Mouse (Mus musculus) cortical plate, adult 2 months (tissue): ENCODE measurements around the gene Ddn. TPM values are rescaled to one million over a fixed set of nuclear protein-coding genes. Genes with fewer than 3 reads are reported as not detected.

Experiments
- H3K27ac ChIP-seq: fragments of 200-500 bp; 2 replicates; pipeline ENCODE4 v1.5.1; 2012; ENCODE audit warnings: low read length, control low read depth, inconsistent platforms; ENCODE audit not compliant: insufficient read depth
- H3K4me1 ChIP-seq: fragments of 200-500 bp; 2 replicates; pipeline ENCODE4 v1.6.1; 2011; ENCODE audit warnings: low read length; ENCODE audit not compliant: control insufficient read depth, insufficient read depth
- H3K4me3 ChIP-seq: fragments of 200-500 bp; 2 replicates; pipeline ENCODE4 v1.5.1; 2011; ENCODE audit warnings: mild to moderate bottlenecking, low read length, control low read depth; ENCODE audit not compliant: insufficient read depth
- CTCF ChIP-seq: fragments of 200-500 bp; IDR thresholded peaks from 2 replicates; pipeline ENCODE4 v1.5.1; 2011; ENCODE audit warnings: mild to moderate bottlenecking, control low read depth, low read length; ENCODE audit not compliant: insufficient read depth; ENCODE audit errors: extremely low read depth
- POLR2A ChIP-seq: fragments of 200-500 bp; IDR thresholded peaks from 2 replicates; pipeline ENCODE4 v1.6.1; 2011; ENCODE audit warnings: mild to moderate bottlenecking, low read length, control low read depth; ENCODE audit not compliant: insufficient read depth; ENCODE audit errors: extremely low read depth
- polyA plus RNA-seq: library from polyadenylated mRNA; depleted of rRNA; stranded (reverse); fragments of >200 nt; gene quantifications from 2 replicates; pipeline ENCODE4 v1.2.3, GENCODE M21; 2012

Ddn gene
- polyA plus RNA-seq, 1 experiment, result 723 TPM

DNA sequence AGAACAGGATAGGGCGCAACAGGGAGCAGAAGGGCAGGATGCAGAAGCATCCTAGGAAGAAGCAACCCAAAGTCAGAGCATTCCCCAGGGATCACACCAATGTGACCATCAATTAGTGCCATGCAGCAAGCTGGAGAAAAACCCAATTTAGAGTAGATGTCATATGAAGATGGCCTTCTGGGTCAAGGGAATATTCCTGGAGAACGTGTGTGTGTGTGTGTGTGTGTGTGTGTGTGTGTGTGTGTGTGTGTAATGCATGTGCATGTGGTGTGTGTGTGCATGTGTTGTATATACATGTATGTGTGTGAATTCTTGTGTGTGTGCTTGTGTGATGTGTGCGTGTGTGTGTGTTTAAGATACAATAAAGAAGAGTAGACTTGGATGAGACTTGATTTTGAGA, 10.4 kb downstream of the Ddn start:
- TF ChIP-seq CTCF (no peak), POLR2A (no peak)
- Histone ChIP-seq H3K4me1 (peaks cover 1% of the 10 kb centered on the region; the same call in 1 of the 2 replicates), H3K4me3 (no peak overlapping the region), H3K27ac (no peak overlapping the region)

DNA sequence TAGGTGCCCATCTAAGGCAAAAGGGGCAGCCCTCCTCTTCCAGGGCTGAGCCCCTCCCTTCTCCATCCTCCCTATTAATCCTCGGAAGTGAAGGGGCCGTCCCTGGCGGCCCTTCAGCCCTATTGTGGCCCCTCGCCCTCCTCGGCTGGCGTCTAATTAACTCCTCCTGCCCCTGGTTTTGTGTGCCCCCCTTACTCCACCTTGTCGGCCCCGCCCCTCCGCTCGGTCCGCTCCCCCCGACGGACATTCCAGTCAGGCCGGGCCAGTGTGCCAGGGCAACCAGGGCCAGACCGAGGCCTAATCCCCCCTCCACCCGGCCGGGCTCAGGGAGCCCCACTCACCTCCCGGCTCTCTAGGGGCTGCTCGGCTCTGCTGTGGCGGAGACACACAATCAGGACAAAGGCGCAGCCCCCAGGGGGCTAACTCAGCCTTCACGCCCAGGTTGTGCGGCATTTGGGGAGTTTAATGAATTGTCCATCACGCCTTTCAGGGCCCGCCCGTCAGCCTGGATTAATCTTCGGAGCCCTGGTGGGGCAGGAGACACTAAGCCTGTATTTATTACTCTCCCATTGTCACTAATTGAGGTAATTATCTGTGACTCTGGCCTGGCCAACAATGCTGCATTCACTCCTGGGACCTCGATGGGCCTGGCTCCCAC, 11.3 kb downstream of the Ddn start:
- Histone ChIP-seq H3K4me3 (no peak overlapping the region), H3K27ac (no peak overlapping the region), H3K4me1 (peaks cover 1% of the 10 kb centered on the region; the same call in 1 of the 2 replicates)
- TF ChIP-seq CTCF, result no peak
- TF ChIP-seq POLR2A, result no peak

DNA sequence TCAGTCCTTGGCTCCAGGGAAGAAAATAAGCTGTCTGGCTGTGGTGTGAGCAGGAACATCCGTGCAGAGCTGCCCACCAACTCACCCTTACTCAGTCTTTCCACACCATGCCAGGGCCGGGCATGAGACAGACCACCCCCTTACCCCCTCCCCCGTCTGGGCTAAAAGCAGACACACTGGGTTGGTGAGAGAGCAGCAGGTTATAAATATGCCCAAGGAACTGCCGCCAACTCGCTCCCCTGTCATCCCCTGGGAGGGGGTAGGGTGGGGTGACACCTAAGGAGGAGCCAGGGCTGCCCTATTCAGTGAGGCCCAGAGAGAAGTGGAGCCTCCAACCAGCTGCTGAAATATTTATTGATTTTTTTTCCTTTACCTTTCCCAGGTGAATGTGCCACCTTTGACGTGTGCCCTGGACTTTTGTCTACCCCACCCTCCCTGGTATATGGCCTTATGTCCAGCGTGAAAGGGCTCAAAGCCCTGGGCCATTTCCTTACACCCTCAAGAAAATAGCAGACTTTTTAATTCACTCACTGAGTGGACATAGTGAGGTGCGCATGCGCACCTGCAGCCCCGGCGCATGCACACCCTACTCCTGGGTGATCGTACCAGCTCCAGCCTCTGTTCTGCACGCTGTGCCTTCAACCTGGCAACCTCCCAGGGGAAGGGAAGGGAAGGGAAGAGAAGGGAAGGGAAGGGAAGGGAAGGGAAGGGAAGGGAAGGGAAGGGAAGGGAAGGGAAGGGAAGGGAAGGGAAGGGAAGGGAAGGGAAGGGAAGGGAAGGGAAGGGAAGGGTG, 12.3 kb downstream of the Ddn start:
- Histone ChIP-seq H3K4me3 (no peak overlapping the region), H3K4me1 (peaks cover 1% of the 10 kb centered on the region; the same call in 1 of the 2 replicates), H3K27ac (no peak overlapping the region)
- TF ChIP-seq CTCF (no peak), POLR2A (no peak)

DNA sequence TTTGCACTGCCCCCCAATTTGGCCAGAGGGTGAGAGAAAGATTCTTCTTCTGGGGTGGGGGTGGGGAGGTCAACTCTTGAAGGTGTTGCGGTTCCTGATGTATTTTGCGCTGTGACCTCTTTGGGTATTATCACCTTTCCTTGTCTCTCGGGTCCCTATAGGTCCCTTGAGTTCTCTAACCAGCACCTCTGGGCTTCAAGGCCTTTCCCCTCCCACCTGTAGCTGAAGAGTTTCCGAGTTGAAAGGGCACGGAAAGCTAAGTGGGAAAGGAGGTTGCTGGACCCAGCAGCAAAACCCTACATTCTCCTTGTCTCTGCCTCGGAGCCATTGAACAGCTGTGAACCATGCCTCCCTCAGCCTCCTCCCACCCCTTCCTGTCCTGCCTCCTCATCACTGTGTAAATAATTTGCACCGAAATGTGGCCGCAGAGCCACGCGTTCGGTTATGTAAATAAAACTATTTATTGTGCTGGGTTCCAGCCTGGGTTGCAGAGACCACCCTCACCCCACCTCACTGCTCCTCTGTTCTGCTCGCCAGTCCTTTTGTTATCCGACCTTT, 16.1 kb downstream of the Ddn start:
- Histone ChIP-seq H3K4me3 (peak overlapping the region; percentile 16), H3K27ac (no peak overlapping the region), H3K4me1 (peaks cover 1% of the 10 kb centered on the region; the same call in 1 of the 2 replicates)
- no peak for TF ChIP-seq POLR2A
- no peak for TF ChIP-seq CTCF

DNA sequence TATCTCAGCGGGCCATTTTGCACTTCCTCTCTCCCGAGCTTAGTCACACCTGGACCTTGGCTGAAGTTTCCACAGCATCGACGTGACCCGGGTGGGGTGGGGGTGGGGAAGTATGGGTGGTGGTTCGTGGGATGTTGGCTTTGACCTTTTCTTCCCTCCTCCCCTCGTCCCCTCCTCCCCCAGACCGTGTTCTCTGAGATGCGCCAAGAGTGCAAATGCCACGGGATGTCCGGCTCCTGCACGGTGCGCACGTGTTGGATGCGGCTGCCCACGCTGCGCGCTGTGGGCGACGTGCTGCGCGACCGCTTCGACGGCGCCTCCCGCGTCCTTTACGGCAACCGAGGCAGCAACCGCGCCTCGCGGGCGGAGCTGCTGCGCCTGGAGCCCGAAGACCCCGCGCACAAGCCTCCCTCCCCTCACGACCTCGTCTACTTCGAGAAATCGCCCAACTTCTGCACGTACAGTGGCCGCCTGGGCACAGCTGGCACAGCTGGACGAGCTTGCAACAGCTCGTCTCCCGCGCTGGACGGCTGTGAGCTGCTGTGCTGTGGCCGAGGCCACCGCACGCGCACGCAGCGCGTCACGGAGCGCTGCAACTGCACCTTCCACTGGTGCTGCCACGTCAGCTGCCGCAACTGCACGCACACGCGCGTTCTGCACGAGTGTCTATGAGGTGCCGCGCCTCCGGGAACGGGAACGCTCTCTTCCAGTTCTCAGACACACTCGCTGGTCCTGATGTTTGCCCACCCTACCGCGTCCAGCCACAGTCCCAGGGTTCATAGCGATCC, 16.9 kb downstream of the Ddn start:
- no peaks in the 10 kb centered on the region for H3K4me1 ChIP-seq
- H3K27ac ChIP-seq, result no peak overlapping the region
- no peak for TF ChIP-seq CTCF
- no peak; the same call in 1 of the 2 replicates for TF ChIP-seq POLR2A
- peak overlapping the region; percentile 16 for H3K4me3 ChIP-seq

DNA sequence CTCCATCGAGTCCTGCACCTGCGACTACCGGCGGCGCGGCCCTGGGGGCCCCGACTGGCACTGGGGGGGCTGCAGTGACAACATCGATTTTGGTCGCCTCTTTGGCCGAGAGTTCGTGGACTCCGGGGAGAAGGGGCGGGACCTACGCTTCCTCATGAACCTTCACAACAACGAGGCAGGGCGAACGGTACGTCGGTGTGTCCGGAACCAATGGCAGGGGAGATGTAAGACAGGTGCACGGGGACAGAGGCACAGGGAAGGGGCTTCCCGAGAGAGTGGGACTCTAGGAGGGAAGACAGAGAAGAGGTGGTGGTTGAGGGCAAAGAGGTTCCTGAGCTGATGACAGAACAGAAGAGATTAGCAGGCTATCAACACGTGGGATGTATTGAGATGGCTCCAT, 17.5 kb downstream of the Ddn start:
- TF ChIP-seq CTCF (no peak), POLR2A (no peak)
- no peak overlapping the region for H3K4me3 ChIP-seq

DNA sequence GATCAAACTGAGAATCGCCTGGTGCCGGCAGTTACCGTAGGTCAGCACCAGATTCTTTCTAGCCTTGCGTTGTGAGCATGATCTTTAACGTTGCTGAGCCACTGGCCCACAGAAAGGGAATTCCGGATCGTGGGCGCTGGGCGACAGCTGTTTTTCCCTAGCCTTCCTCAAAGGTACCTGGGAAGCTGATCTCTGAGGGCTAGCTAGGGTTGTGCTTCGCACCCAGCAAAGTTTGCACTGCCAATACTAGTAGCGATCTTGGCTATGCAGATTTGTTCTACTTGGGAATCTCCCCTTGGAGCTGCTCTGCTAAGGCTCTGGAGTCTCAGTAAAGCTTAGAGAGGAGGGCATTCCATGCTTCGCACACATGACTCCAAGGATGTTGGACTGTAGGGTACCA, 18.1 kb downstream of the Ddn start:
- H3K4me1 ChIP-seq, result no peaks in the 10 kb centered on the region
- H3K4me3 ChIP-seq, result no peak overlapping the region
- H3K27ac ChIP-seq, result no peak overlapping the region
- no peak for TF ChIP-seq POLR2A
- TF ChIP-seq CTCF, result no peak

More for the DNA sequence above, 17.5 kb downstream of the Ddn start:
- Histone ChIP-seq H3K4me1 (no peaks in the 10 kb centered on the region), H3K27ac (no peak overlapping the region)

DNA sequence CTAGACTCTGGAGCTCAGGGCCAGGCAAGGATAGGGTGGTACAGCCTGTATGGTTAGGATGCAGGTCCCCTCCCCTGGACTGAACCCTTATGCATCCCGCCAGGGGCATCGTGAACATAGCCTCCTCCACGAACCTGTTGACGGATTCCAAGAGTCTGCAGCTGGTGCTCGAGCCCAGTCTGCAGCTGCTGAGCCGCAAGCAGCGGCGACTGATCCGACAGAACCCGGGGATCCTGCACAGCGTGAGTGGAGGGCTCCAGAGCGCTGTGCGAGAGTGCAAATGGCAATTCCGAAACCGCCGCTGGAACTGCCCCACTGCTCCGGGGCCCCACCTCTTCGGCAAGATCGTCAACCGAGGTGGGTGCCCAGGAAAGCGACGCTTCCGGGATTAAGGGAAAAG, 18.5 kb downstream of the Ddn start:
- TF ChIP-seq POLR2A (no peak), CTCF (no peak)
- H3K4me1 ChIP-seq, result no peaks in the 10 kb centered on the region
- no peak overlapping the region for H3K4me3 ChIP-seq
- H3K27ac ChIP-seq, result no peak overlapping the region

DNA sequence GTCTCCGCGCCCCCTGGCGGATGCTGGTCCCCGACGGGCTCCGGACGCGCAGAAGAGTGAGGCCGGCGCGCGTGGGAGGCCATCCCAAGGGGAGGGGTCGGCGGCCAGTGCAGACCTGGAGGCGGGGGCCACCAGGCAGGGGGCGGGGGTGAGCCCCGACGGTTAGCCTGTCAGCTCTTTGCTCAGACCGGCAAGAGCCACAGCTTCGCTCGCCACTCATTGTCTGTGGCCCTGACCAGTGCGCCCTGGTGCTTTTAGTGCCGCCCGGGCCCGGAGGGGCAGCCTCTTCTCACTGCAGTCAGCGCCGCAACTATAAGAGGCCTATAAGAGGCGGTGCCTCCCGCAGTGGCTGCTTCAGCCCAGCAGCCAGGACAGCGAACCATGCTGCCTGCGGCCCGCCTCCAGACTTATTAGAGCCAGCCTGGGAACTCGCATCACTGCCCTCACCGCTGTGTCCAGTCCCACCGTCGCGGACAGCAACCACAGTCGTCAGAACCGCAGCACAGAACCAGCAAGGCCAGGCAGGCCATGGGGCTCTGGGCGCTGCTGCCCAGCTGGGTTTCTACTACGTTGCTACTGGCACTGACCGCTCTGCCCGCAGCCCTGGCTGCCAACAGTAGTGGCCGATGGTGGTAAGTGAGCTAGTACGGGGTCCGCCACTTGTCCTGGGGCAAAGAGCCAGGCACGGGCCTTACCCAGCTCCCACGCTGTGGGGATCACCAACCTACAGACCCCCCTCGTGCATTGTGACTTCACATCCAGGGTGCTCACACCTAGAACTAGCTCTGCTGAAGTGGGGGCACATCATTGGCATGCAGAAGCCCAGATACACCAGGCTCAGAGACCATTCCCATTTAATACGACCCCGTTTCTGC, 19.4 kb downstream of the Ddn start, which contains the start of gene Wnt1:
TSS of gene Wnt1 (plus strand) at position 197 of the 875 bp plus-strand sequence.
- Histone ChIP-seq H3K4me3 (no peak within 1 kb of the TSS), H3K27ac (no peak within 1 kb of the TSS)

More for the DNA sequence above, 19.4 kb downstream of the Ddn start, which contains the start of gene Wnt1:
- H3K4me1 ChIP-seq, result no peaks in the 10 kb centered on the region
- TF ChIP-seq CTCF (0 out of 2 replicates have a peak, but pooled peaks have one; percentile 16), POLR2A (no peak)
